Comparison of ENCODE assay signal across 9 mouse cellular contexts in the genomic region with DNA sequence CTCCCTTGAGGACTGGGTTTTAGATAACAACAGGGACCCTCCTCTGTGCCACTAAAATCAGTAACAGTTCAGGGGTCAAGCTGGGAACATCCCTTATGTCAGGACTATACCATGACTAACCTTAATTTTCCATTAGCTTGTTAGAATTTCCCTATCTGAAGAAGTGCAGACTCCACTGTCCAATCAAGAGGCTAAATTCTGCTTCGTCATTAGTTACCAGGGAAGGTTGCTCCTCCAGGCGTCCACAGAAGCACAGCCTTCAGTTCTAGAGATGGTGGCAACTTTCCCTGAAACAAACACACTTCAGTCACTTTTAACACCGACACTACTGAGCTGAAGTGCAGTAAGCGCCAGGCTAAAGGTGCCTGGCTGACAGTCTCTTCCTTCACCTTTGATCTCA. TPM values are rescaled to one million over a fixed set of nuclear protein-coding genes. Genes with fewer than 3 reads are reported as not detected.
DNase-seq lines count a peak whose midpoint lies in the region; ATAC-seq lines count a peak whose summit lies in the region.
"Had no signal": no experiment of that assay in that cellular context is flagged by ENCODE, and none has a peak within 500 bp of the region (broad histone marks: within the 10 kb centered on the region; RNA-seq: fewer than 3 reads in every experiment).

No protein-coding gene starts in this region.

- H3K4me2 ChIP-seq in midbrain, embryonic 11.5 days = no peak overlapping the region

- H3K36me3 ChIP-seq in midbrain, embryonic 11.5 days (ENCODE audit: control insufficient read depth, insufficient read depth, low read length) = no peaks in the 10 kb centered on the region
- H3K36me3 ChIP-seq in midbrain, embryonic 10.5 days = no peaks in the 10 kb centered on the region

- no peak overlapping the region for H3K27ac ChIP-seq in midbrain, embryonic 11.5 days (ENCODE audit: low read depth, low read length)
- no peak overlapping the region for H3K27ac ChIP-seq in midbrain, embryonic 10.5 days (replicated peaks)

- H3K27me3 ChIP-seq in midbrain, embryonic 11.5 days (ENCODE audit: control insufficient read depth, insufficient read depth, low read length) = no peaks in the 10 kb centered on the region
- peaks cover 5% of the 10 kb centered on the region; the same call in 1 of the 2 replicates for H3K27me3 ChIP-seq in midbrain, embryonic 10.5 days (ENCODE audit: low read depth, poor library complexity, severe bottlenecking)

- 35% methylated on average over 4 of the region's 4 CpGs for WGBS in midbrain, embryonic 11.5 days
- WGBS in midbrain, embryonic 10.5 days = 30% methylated on average over 4 of the region's 4 CpGs

- no peak for ATAC-seq in midbrain, embryonic 11.5 days (ENCODE audit: low FRiP score)
- ATAC-seq in activated CD4-positive, CD25-positive, alpha-beta regulatory T cell, adult 4 months = peak; percentile 70
- no peak for ATAC-seq in erythroblast, adult 5-6 weeks (replicated peaks; ENCODE audit: low FRiP score, poor library complexity, severe bottlenecking)

- H3K4me3 ChIP-seq in midbrain, embryonic 11.5 days (ENCODE audit: low read depth, low read length) = no peak overlapping the region
- no peak overlapping the region for H3K4me3 ChIP-seq in midbrain, embryonic 10.5 days

- peak; percentile 90 for DNase-seq in midbrain, embryonic 11.5 days (ENCODE audit: low spot score, missing footprints)
- no peak for DNase-seq in midbrain, embryonic 10.5 days (ENCODE audit: low spot score)
- peak; percentile 49 for DNase-seq in embryo, embryonic 9.5 days (ENCODE audit: extremely low spot score)
- DNase-seq in induced T-regulatory cell, adult 2 months (ENCODE audit: low read depth) = peak; percentile 92
- peak; percentile 45 to 58 for DNase-seq in left cerebral cortex, adult 8-10 months (ENCODE audit: low spot score in 2 of 2)
- peak; percentile 48 for DNase-seq in retina, postnatal 1 day

- no peaks in the 10 kb centered on the region for H3K9me3 ChIP-seq in midbrain, embryonic 11.5 days (ENCODE audit: control insufficient read depth, low read length)
- H3K9me3 ChIP-seq in midbrain, embryonic 10.5 days (replicated peaks) = no peaks in the 10 kb centered on the region

- H3K9ac ChIP-seq in midbrain, embryonic 11.5 days (ENCODE audit: low read length) = no peak overlapping the region

- no peaks in the 10 kb centered on the region for H3K4me1 ChIP-seq in midbrain, embryonic 11.5 days (ENCODE audit: control insufficient read depth, insufficient read depth, low read length)
- H3K4me1 ChIP-seq in midbrain, embryonic 10.5 days = peaks cover 6% of the 10 kb centered on the region

RNA-seq across cellular contexts. Expression of a gene that starts 0.9 kb away (rescaled TPM):
- polyA plus RNA-seq in midbrain, embryonic 11.5 days (2014; fragmentation: Nextera tagmentation; extraction: Ambion mirVana) = 1.7 TPM in 2 replicates
- 1.5 and 2.0 TPM in 2 replicates for polyA plus RNA-seq in midbrain, embryonic 10.5 days (2016; fragmentation: Nextera tagmentation; extraction: Ambion mirVana)
- polyA plus RNA-seq in activated CD4-positive, CD25-positive, alpha-beta regulatory T cell, adult 4 months (2017; shearing (Covaris generic)) = 10 to 100 TPM in 1 of 2 experiments, 1 to 10 TPM in 1; 5.2 to 64.7 TPM
- total RNA-seq in left cerebral cortex, adult 8-10 months (2022) = 10 to 100 TPM in 2 of 4 experiments, 1 to 10 TPM in 2; 2.7 to 26.0 (median 9.3) TPM
- total RNA-seq in erythroblast, adult 5-6 weeks (2015; ENCODE audit: low replicate concordance) = 6.5 and 9.8 TPM in 2 replicates
- 15.9 and 53.1 TPM in 2 replicates for total RNA-seq in erythroblast, adult 5-6 weeks (2017; ENCODE audit: low replicate concordance)

RNA-seq across cellular contexts. Expression of a gene that starts 17.1 kb away (rescaled TPM):
- not detected in 2 replicates for polyA plus RNA-seq in midbrain, embryonic 11.5 days (2014; fragmentation: Nextera tagmentation; extraction: Ambion mirVana)
- polyA plus RNA-seq in midbrain, embryonic 10.5 days (2016; fragmentation: Nextera tagmentation; extraction: Ambion mirVana) = not detected in 2 replicates
- polyA plus RNA-seq in activated CD4-positive, CD25-positive, alpha-beta regulatory T cell, adult 4 months (2017; shearing (Covaris generic)) = 10 to 100 TPM in 1 of 2 experiments, 1 to 10 TPM in 1; 4.0 to 79.3 TPM
- 10 to 100 TPM in 2 of 4 experiments, 1 to 10 TPM in 2; 3.4 to 37.3 (median 13.3) TPM for total RNA-seq in left cerebral cortex, adult 8-10 months (2022)
- 92.2 and 127 TPM in 2 replicates for total RNA-seq in erythroblast, adult 5-6 weeks (2015; ENCODE audit: low replicate concordance)
- total RNA-seq in erythroblast, adult 5-6 weeks (2017; ENCODE audit: low replicate concordance) = 32.1 and 32.2 TPM in 2 replicates

RNA-seq across cellular contexts. Expression of a gene that starts 20.7 kb away (rescaled TPM):
- not detected in 2 replicates for polyA plus RNA-seq in midbrain, embryonic 11.5 days (2014; fragmentation: Nextera tagmentation; extraction: Ambion mirVana)
- polyA plus RNA-seq in midbrain, embryonic 10.5 days (2016; fragmentation: Nextera tagmentation; extraction: Ambion mirVana) = not detected in 2 replicates
- under 1 TPM; 0.13 to 0.36 TPM for polyA plus RNA-seq in activated CD4-positive, CD25-positive, alpha-beta regulatory T cell, adult 4 months (2017; shearing (Covaris generic))
- not detected for total RNA-seq in left cerebral cortex, adult 8-10 months (2022)
- total RNA-seq in erythroblast, adult 5-6 weeks (2015; ENCODE audit: low replicate concordance) = not detected in 2 replicates
- not detected in 2 replicates for total RNA-seq in erythroblast, adult 5-6 weeks (2017; ENCODE audit: low replicate concordance)
- polyA plus RNA-seq: cortical plate, adult 2 months had no signal

RNA-seq across cellular contexts. Expression of a gene that starts 47.3 kb away (rescaled TPM):
- 4.3 and 4.7 TPM in 2 replicates for polyA plus RNA-seq in midbrain, embryonic 11.5 days (2014; fragmentation: Nextera tagmentation; extraction: Ambion mirVana)
- polyA plus RNA-seq in midbrain, embryonic 10.5 days (2016; fragmentation: Nextera tagmentation; extraction: Ambion mirVana) = 8.3 and 11.1 TPM in 2 replicates
- polyA plus RNA-seq in activated CD4-positive, CD25-positive, alpha-beta regulatory T cell, adult 4 months (2017; shearing (Covaris generic)) = 10 to 100 TPM in 1 of 2 experiments, 1 to 10 TPM in 1; 3.7 to 69.9 TPM
- 10 to 100 TPM in 2 of 4 experiments, 1 to 10 TPM in 2; 2.4 to 30.3 (median 11.7) TPM for total RNA-seq in left cerebral cortex, adult 8-10 months (2022)
- 60.8 and 138 TPM in 2 replicates for total RNA-seq in erythroblast, adult 5-6 weeks (2015; ENCODE audit: low replicate concordance)
- total RNA-seq in erythroblast, adult 5-6 weeks (2017; ENCODE audit: low replicate concordance) = 38.6 and 79.7 TPM in 2 replicates

RNA-seq across cellular contexts. Expression of a gene that starts 49.9 kb away (rescaled TPM):
- polyA plus RNA-seq in midbrain, embryonic 11.5 days (2014; fragmentation: Nextera tagmentation; extraction: Ambion mirVana) = 0.07 TPM in 1 of 2 replicates, not detected in the other
- 0.04 TPM in 1 of 2 replicates, not detected in the other for polyA plus RNA-seq in midbrain, embryonic 10.5 days (2016; fragmentation: Nextera tagmentation; extraction: Ambion mirVana)
- polyA plus RNA-seq in activated CD4-positive, CD25-positive, alpha-beta regulatory T cell, adult 4 months (2017; shearing (Covaris generic)) = under 1 TPM; 0.17 to 0.42 TPM
- total RNA-seq in left cerebral cortex, adult 8-10 months (2022) = under 1 TPM; 0.49 to 0.82 (median 0.63) TPM
- 0.96 TPM in 1 of 2 replicates, not detected in the other for total RNA-seq in erythroblast, adult 5-6 weeks (2015; ENCODE audit: low replicate concordance)
- total RNA-seq in erythroblast, adult 5-6 weeks (2017; ENCODE audit: low replicate concordance) = 0.09 and 0.42 TPM in 2 replicates
- polyA plus RNA-seq: cortical plate, adult 2 months had no signal
